Mouse (Mus musculus) liver, embryonic 16.5 days (tissue): ENCODE measurements at regions not wholly inside any gene's neighbourhood (a gene's known extent, or its start where the extent isn't known, plus 50 kb on each side); places are given as distances from the start of the nearest gene placed in this dataset.

Experiments used
- ATAC-seq: fragments of 200-750 bp; cut with Nextera tagmentation; 2 replicates; pipeline ENCODE4 v1.8.0; 2017; ENCODE audit warnings: low read depth, mild to moderate bottlenecking, moderate number of reproducible peaks, moderate library complexity
- H3K27ac ChIP-seq: fragments of 300-500 bp; sonication (generic); 2 replicates; pipeline ENCODE4 v1.5.1; 2014; ENCODE audit warnings: mild to moderate bottlenecking, low read length
- H3K27me3 ChIP-seq: fragments of 300-500 bp; sonication (generic); 2 replicates; pipeline ENCODE4 v1.6.1; 2014; ENCODE audit warnings: low read depth, low read length, mixed read lengths; ENCODE audit not compliant: control insufficient read depth, insufficient read depth
- H3K36me3 ChIP-seq: fragments of 300-500 bp; sonication (generic); 2 replicates; pipeline ENCODE4 v1.6.1; 2014; ENCODE audit warnings: mild to moderate bottlenecking; ENCODE audit not compliant: control insufficient read depth, insufficient read depth
- H3K4me1 ChIP-seq: fragments of 300-500 bp; sonication (generic); 2 replicates; pipeline ENCODE4 v1.6.1; 2014; ENCODE audit warnings: low read depth, low read length, mixed read lengths; ENCODE audit not compliant: control insufficient read depth
- H3K4me2 ChIP-seq: fragments of 300-500 bp; sonication (generic); 2 replicates; pipeline ENCODE4 v1.6.1; 2014; ENCODE audit warnings: low read depth, low read length, mixed read lengths
- H3K4me3 ChIP-seq: fragments of 300-500 bp; sonication (generic); 2 replicates; pipeline ENCODE4 v1.5.1; 2014; ENCODE audit warnings: low read depth, mild to moderate bottlenecking, low read length
- H3K9ac ChIP-seq: fragments of 300-500 bp; sonication (generic); 2 replicates; pipeline ENCODE4 v1.6.1; 2014; ENCODE audit warnings: low read depth, low read length
- H3K9me3 ChIP-seq: fragments of 300-500 bp; sonication (generic); replicated peaks from 2 replicates; pipeline ENCODE4 v1.6.1; 2016; ENCODE audit warnings: low read length; ENCODE audit not compliant: control insufficient read depth
- WGBS: fragments of 180-500 bp; shearing (Covaris S2); extraction: QIAGEN DNeasy Blood & Tissue Kit; methylation state at CpG from one replicate; pipeline ENCODE4 v1.1.7; 2014; ENCODE audit not compliant: insufficient replicate concordance; 5-methylcytosine and 5-hydroxymethylcytosine counted together

GRCm38 (mm10) chr6:140112054-140112453 lies 70.8 kb upstream of the Plcz1 start:
- H3K27me3 ChIP-seq = no peaks in the 10 kb centered on the region
- H3K9ac ChIP-seq = no peak overlapping the region
- H3K4me2 ChIP-seq = no peak overlapping the region
- ATAC-seq = no peak
- no peaks in the 10 kb centered on the region; the same call in 1 of the 2 replicates for H3K4me1 ChIP-seq
- 75% methylated on average over 10 of the region's 10 CpGs for WGBS
- H3K4me3 ChIP-seq = no peak overlapping the region
- H3K27ac ChIP-seq = no peak overlapping the region
- H3K36me3 ChIP-seq = no peaks in the 10 kb centered on the region
- H3K9me3 ChIP-seq = no peaks in the 10 kb centered on the region

DNA sequence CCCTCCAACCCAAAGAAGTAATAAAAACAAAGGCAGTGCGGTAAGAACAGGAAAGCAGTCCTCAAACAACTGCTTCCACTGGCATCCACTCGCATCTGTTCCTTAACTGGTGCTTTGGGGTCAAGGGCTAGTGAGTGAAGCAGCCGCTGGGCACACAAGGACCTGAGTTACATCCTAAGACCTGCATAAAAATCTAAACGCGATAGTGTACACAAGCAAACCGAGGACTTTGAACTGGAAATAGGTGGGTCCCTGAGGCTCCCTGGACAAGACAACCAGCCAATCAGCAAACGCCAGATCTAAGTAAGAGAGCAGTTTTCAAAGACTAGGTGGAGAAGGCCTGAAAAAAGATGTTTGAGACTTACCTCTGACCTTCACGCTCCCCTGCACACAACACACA lies 66.8 kb upstream of the Plcz1 start:
- ATAC-seq = no peak
- H3K9ac ChIP-seq = no peak overlapping the region
- WGBS = 35% methylated on average over 8 of the region's 8 CpGs

DNA sequence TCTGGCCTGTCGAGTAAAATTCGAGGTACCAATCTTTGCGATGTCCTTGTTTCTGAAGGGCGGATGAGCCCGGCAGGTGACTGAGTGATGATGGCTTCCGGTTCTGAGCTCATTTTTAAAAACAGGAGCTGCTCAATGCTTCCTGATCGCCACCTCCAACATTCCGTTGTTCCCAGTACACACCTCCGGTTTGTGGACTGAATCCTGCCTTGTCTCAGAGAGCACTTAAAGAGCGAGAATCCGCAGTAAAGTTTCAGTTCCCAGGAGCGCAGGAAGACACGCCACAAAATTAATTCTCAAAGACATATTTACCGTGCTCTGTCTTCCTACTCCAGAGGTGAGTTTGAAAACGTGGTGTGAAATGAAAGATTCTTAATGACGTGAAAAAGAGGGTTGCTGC lies 66.4 kb upstream of the Plcz1 start:
- no peak for ATAC-seq
- no peak overlapping the region for H3K9ac ChIP-seq

More for the DNA sequence above, 66.8 kb upstream of the Plcz1 start:
- Histone ChIP-seq H3K36me3 (no peaks in the 10 kb centered on the region), H3K4me1 (no peaks in the 10 kb centered on the region; the same call in 1 of the 2 replicates), H3K9me3 (no peaks in the 10 kb centered on the region), H3K4me3 (no peak overlapping the region), H3K27me3 (no peaks in the 10 kb centered on the region), H3K27ac (no peak overlapping the region), H3K4me2 (no peak overlapping the region; the same call in 1 of the 2 replicates)

GRCm38 (mm10) chr6:140106141-140106540 lies 64.9 kb upstream of the Plcz1 start:
- Histone ChIP-seq H3K27ac (no peak overlapping the region), H3K27me3 (no peaks in the 10 kb centered on the region), H3K4me3 (no peak overlapping the region), H3K9me3 (no peaks in the 10 kb centered on the region), H3K9ac (no peak overlapping the region), H3K36me3 (no peaks in the 10 kb centered on the region), H3K4me1 (no peaks in the 10 kb centered on the region; the same call in 1 of the 2 replicates), H3K4me2 (no peak overlapping the region)
- 61% methylated on average over 5 of the region's 5 CpGs for WGBS
- no peak for ATAC-seq

More for the DNA sequence above, 66.4 kb upstream of the Plcz1 start:
- Histone ChIP-seq H3K27me3 (no peaks in the 10 kb centered on the region), H3K4me1 (no peaks in the 10 kb centered on the region; the same call in 1 of the 2 replicates), H3K4me3 (no peak overlapping the region), H3K9me3 (no peaks in the 10 kb centered on the region), H3K4me2 (no peak overlapping the region; the same call in 1 of the 2 replicates), H3K27ac (no peak overlapping the region), H3K36me3 (no peaks in the 10 kb centered on the region)
- WGBS = 67% methylated on average over 16 of the region's 16 CpGs

DNA sequence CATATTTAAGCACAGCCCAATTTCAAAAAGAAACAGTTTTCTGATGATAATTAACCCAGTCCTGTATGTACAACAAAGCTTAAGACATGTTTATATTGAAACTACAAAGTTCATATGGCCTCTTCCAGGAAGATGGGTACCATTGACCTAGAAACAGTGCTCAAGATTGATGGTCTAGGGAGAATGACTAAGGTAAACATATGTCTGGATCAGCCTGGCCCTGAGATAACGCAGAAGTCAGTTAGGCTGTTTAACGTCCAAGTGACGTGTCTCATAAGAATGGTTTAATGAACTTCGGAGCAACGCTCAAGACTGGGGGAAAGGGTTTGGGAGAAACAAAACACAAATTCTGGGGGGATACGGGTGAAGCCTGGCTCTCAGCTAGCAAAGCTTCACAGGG lies 60.8 kb upstream of the Plcz1 start:
- no peak overlapping the region for H3K4me3 ChIP-seq
- WGBS = 56% methylated on average over 6 of the region's 6 CpGs
- no peaks in the 10 kb centered on the region for H3K36me3 ChIP-seq
- no peaks in the 10 kb centered on the region for H3K9me3 ChIP-seq
- ATAC-seq = no peak
- no peak overlapping the region for H3K4me2 ChIP-seq
- no peaks in the 10 kb centered on the region for H3K27me3 ChIP-seq
- H3K27ac ChIP-seq = no peak overlapping the region
- no peaks in the 10 kb centered on the region for H3K4me1 ChIP-seq
- no peak overlapping the region for H3K9ac ChIP-seq

- Histone ChIP-seq H3K4me2 (no peak overlapping the region), H3K36me3 (no peaks in the 10 kb centered on the region), H3K9me3 (no peaks in the 10 kb centered on the region), H3K27ac (no peak overlapping the region), H3K4me3 (no peak overlapping the region), H3K27me3 (no peaks in the 10 kb centered on the region), H3K9ac (no peak overlapping the region), H3K4me1 (no peaks in the 10 kb centered on the region)
- no peak for ATAC-seq
- WGBS = 67% methylated on average over 10 of the region's 10 CpGs
Observed at GRCm38 (mm10) chr6:140095416-140095815, 54.2 kb upstream of the Plcz1 start.
